Mouse (Mus musculus): ENCODE measurements around the gene Gale.

DNA sequence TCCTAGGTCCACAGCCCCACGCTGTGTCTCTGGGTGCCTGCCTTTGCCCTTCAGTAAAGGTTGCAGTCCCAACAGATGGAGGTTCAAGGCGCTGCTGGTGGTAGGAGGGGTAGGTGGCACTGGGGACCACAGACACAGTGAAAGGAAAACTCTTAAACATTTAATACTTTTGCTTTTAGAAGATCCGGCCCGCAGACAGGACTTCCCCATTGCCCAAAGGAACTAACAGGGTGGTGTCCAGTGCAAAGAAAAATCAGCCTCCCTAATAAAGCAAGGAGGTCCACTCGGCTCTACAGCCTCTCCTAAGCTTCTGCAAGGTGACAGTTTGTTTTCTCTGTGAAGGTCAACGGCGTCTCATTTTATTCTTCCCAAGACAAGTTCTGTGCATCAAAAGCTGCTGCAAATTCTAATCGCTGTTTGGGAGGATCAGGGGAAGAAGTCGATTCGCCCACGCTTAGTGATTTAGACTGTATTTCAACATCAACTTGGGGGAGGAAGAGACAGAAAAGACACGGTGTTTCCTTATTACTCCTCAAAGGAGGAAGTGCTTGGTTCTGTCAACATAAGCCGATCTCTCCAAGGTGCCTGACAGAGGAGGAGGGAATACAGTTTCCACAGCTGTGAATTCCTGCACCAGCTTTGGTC is 44.8 kb upstream of the Gale start:
- TF ChIP-seq POLR2A (IDR thresholded peaks at IDR 0.05; ENCODE audit: control insufficient read depth, extremely low read depth, insufficient read depth, low read length, poor library complexity) (no peak), CTCF (IDR thresholded peaks at IDR 0.05; ENCODE audit: borderline replicate concordance, control insufficient read depth, extremely low read depth, insufficient read depth, low read length, poor library complexity) (no peak)

All from thymus, adult 2 months (tissue).